Mouse (Mus musculus) NIH3T3 (cell line): ENCODE data around the gene Bcl7a.
A peak's percentile ranks its signal among the peaks of the same experiment; 100 is the strongest.

Experiments
- DNase-seq: peaks from one replicate; pipeline ENCODE4 v3.0.0-alpha.2; 2012; ENCODE audit warnings: low read depth

The Bcl7a gene

DNA sequence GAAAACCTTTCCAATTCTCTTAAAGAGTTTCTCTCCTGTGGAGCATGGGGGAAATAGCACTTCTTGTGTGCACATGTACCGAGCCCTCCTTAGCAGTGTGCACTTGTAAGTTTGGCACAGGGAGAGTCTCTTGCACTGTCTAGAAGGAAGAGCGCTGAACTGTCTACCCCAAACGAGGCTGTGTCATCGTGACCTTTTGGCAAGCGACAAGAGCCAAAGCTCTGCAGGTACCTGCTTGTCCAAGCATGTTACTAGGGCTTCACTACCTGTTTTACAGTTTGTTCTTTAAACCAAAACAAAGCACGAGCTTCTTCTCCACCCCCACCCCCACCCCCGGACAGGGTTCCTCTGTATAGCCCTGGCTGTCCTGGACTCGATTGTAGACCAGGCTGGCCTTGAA lies 15.9 kb upstream of the Bcl7a start:
- DNase-seq = no peak

DNA sequence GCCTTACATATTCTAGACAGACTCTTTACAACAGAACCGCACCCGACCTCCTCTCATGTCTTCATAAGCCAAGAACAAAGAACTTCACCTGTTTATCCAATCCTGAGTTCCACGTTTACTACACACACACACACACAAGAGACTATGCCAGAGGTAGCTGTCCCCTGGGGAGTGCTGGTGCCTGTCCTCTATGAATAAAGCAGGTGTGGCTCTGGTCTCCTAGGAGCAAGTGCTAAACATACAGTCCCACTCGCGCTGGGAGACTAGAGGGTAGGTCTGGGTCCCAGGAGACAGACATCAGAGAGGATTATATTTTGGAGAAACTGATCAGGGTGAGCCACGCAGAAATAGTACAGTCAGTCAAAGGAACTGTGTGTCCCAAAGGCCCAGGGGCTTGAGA lies 10.1 kb upstream of the Bcl7a start:
- DNase-seq = no peak

- DNase-seq = peak; percentile 66
Observed at GRCm38 (mm10) chr5:123336205-123336961, 7.3 kb upstream of the Bcl7a start.

DNA sequence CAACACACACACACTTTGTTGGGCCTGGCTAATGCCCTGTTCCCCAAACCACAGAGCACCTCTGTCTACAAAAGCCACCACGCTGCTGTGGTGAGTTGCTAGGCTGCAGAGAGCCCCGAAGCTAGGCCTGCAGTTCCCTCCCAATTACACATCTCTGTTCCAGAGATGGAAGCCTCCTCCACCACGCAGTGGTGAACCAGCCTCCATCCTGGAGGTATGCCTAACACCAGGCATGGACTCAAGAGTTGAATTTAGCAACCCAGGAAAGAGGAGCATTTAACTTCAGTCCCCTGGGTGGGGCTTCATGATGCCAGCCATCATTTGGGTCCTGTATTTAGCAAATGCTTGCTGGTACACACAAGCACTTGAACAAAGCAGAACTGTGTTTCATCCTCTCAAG lies 5.2 kb upstream of the Bcl7a start:
- DNase-seq = no peak

DNA sequence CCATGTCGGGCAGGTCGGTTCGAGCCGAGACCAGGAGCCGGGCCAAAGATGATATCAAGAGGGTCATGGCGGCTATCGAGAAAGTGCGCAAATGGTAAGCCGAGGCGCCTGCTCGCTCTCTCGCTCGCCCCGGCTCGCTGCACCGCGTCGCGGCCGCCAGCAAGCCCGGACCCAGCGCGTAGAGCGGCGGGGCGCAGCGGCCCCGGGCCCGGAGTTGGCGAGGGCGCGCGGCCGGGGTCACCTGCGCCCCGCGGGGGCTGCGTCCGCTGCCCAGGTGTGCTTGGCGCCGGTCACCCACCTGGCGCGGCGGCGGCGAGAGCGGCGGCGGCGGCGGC lies 961 bp downstream of the Bcl7a start:
- DNase-seq = no peak

DNA sequence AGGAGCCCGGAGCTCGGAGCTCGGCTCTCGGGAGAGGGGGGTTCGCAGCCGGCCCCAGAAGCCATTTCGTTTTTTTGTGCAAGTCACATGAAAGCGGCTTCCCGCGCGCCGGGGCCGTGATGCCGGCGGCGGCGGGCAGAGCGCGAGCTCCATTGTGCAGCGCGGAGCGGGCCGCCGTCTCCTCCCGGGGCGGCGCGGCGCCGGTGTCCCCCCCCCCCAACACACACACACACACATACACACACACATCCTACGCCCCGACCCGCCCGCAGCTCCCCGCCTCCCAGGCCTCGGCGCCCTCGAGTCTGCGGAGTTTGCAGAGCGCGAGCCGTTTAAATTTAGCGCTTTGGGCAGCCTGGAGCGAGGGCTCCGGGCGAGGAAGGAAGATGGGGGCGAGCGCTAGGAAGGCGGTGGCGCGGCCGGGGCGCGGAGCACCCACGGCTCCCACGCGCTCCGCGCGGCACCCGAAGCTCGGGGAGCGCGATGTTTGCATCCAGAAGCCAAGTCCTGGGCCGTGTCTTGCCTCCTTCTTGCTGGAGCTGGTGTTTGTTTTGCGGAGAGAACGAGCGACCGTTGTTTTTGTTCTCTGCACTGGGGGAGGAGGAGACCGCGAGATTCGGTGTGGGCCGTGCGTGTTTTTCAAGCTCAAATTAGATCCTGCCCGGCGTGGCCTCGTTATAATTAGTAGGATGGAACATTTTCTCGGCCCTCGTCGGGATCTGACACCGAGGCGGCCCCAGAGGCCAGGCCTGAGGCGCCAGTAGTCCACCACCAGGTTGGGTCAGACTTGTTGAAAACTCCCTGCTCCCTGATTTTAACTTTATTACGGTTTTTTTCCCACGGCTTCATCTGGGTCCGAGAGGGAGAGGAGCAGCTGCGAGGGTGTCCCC lies 1.6 kb downstream of the Bcl7a start:
- peak; percentile 78 for DNase-seq

DNA sequence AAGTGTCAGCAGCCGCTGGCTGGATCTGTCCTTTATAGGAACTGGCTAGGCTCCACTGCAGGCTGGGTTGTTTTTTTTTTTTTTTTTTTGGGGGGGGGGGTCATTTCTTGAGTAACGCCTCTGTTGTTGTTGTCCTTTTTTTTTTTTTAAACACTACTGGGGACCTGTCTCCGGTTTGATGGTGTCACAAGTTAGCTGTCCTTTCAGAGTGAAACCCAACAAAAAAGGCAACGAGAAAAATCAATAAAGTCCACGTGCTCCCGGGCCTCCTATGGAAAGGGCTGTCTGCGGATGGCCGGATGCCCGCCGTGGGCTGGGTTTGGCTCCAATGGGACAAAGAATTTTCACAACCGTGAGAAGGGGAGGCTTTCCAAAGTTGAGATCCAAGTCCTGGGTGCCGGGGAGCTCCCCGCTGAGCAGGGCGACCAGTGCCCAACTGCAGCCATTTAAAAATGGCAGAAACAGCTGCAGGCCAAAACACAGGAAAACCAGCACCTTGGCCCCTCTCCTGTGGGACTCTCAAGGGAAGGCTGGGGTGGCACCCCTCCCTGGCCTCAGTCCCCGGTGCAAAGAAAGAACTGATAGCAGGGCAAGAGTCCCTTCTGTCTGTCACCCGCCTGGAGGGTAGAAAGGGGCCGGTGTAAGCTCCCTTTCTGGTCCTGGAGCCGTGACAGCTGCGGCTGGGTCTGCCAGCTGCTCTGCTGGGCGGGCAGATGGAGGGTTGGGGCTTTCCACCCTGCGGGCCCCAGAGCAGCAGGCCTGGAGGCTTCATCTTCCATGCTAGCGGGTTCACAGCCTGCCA lies 2.4 kb downstream of the Bcl7a start:
- peak; percentile 96 for DNase-seq

GRCm38 (mm10) chr5:123346701-123347270 lies 3.2 kb downstream of the Bcl7a start:
- no peak for DNase-seq

- no peak for DNase-seq
Observed at GRCm38 (mm10) chr5:123347985-123348384, 4.4 kb downstream of the Bcl7a start.

- peak; percentile 58 for DNase-seq
Observed at GRCm38 (mm10) chr5:123350386-123350785, 6.8 kb downstream of the Bcl7a start.

GRCm38 (mm10) chr5:123355918-123356317 lies 12.3 kb downstream of the Bcl7a start:
- DNase-seq = no peak

DNA sequence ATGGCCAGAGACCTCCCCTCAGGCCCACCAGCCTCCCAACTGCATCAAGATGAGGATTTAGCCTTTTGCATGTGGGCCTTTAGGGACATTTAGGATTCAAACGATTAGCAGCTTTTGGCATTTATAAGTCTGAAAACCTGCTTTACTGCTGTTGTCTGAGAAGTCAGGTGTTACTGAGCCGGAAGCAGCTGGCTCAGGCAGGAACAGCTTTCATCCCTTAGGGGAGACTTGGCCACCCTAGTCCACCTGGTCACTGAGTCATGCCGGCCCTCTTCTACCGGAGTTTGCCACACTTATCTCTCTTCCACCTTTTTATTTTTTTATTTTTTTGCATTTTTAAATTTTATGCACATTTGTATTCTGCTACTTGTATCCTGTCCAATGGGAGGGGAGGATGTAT lies 13.6 kb downstream of the Bcl7a start:
- no peak for DNase-seq

DNA sequence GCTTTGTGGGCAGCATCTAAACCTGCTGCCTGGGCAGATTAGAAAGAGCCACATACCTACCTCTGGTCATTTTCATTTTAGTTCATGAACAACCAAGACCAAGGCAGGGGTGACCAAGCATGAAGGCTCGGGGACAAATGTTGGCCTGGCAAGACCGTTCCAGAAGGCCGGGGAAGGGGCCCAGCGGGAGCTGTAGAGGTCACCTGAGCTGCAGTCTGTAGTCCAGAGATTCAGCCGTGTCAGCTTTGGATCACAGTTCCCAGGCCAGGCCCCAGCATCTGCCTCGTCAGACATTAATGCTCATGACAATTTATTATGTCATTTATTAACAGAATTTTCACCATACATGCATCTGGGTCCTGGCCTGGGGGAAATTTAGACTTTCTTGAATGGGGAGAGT lies 15.8 kb downstream of the Bcl7a start:
- no peak for DNase-seq

DNA sequence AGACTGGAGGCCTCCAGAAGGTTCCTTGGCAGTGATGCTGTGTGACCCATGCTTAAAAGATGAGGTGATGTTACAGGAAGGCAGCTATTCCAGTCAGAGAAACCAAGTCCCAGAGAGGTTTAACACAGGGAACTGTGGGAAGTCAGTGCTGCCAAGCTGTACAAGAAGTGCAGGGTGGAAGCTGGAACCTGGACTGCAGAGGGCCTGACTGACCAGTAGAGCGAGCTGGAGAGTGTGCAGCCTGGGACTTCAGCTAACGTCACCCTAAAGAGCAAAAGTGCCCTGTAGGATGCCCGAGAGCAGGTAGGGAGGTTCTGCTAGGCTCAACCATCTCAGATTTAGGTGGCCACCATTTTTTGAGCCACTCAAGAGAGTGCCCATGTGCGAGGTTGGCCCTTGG lies 19.3 kb downstream of the Bcl7a start:
- no peak for DNase-seq

DNA sequence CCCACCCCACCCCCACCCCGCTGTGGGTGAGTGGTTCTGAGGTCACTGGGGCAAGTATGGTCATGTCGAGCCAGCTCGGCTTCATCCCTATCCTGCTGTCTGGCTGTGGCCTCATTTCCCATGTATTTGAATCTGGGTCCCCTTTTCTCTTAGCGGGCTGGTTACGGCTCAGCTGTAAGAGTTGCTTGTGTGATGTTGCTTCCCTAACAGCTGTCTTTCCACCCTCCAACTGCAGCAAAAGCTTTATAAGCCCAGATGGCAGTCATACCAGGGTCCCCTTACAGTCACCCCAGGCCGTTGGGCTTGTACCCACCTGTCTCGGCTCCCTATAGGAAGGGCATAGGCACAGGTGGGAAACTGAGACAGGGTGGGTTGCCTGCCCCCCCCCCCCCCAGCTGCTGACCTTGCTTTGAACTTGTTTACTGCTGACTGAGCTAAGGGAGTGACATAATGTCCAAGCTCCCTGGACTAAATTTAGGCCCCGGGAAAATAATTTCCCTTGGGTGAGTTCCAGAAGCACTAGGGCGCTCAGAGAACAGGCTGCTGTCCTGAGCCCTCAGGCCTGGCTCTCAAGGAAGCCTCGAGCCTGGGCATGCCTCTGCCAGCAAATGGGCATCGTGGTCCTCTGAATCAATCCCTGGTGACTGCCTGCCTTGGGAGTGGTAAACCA lies 20.8 kb downstream of the Bcl7a start:
- DNase-seq = no peak

- DNase-seq = peak; percentile 84
Observed at GRCm38 (mm10) chr5:123368869-123369488, 25.3 kb downstream of the Bcl7a start.

DNA sequence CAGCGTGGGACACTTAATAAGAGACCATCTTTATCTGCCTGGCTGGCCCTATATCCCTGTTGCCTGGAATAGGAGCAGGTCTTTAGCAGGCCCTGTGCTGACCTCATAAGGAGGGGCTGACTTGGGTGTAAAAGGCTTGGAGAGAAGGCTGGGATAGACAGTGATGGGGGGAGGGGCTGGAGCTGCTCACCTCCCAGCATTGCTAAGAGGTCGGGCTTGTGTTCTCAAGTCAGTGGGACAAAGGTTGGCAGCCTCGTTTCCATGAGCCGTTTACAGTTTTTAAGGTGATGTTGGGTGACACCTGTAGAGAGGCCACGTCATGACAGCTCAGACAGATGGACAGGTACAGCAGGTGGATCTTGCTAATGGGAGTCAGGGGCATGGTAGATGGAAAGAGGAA lies 26.4 kb downstream of the Bcl7a start:
- DNase-seq = no peak

- no peak for DNase-seq
Observed at GRCm38 (mm10) chr5:123375262-123375661, 31.6 kb downstream of the Bcl7a start.

GRCm38 (mm10) chr5:123375793-123376452 lies 32.3 kb downstream of the Bcl7a start:
- no peak for DNase-seq

GRCm38 (mm10) chr5:123376569-123376968 lies 32.9 kb downstream of the Bcl7a start:
- peak; percentile 57 for DNase-seq
